Mouse (Mus musculus) frontal cortex, postnatal 36 days (tissue): ENCODE data around the gene Soat2.

Source experiments
- DNase-seq, 2 experiments: peaks; one replicate each; pipeline ENCODE4 v3.0.0; 2022; ENCODE audit warnings: low spot score in 2 of 2

The Soat2 gene

DNA sequence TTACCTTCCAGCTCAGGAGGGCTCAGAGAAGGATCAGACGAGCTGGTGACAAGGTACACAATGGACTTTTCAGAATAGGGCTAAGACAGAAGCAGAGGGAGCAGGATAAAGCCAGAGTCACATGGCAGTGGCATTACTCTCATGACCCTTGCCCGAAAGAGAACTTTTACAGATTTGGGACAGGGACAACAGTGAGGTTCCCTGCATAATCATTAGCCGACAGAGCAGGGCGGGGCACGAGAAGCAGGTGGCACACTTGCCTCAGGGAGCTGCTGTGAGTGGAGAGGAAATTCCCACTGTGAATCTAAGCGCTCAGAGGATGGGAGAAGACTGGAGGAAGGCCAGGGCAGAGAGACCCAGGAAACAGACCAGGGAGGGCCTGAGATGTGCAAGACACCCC lies 38.6 kb downstream of the Soat2 start:
- DNase-seq = no peak

DNA sequence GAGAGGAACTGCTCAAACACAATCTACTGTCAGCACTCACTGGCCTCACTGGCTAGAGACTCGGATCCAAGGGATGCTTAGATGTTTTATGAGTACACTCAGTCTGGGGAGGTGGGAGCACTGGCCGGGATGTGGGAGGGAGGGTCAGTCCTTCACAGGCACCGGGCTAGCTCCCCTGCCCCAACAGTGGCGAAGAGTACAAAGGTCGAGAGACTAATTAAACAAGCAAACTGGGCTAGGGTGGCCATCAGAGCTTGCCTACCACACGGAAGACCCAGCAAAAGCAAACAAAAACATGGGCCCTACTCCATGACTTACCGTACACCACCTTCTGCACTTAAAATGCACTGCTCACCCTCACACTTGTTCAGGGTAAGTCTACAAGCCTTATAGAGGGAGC lies 41.4 kb downstream of the Soat2 start:
- DNase-seq = no peak

DNA sequence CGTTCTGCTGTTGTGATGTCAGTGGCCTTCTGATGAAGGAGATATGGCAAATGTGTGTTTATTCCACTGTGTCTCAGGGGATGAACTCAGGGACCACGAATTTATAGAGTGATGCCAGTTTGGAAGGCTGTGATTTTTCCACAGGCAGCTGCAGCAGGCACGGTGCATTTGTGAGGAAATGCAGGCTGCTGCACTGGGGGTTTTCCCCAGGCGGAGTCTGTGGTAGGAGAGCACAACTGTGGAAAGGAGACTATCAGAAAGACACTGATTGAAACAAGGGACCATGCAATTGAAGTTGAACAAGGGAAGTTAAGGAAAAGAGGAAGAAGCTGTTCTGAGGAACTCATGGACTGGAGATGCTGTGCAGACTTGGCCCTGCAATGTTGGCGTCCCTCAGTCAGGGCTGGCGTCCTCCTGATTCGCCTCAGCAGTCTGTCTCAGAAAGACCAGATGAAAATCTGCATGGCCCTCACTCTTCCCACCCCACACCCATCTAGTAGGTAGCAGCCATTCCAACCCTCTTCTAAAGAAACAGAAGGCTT lies 42.0 kb downstream of the Soat2 start:
- no peak for DNase-seq

DNA sequence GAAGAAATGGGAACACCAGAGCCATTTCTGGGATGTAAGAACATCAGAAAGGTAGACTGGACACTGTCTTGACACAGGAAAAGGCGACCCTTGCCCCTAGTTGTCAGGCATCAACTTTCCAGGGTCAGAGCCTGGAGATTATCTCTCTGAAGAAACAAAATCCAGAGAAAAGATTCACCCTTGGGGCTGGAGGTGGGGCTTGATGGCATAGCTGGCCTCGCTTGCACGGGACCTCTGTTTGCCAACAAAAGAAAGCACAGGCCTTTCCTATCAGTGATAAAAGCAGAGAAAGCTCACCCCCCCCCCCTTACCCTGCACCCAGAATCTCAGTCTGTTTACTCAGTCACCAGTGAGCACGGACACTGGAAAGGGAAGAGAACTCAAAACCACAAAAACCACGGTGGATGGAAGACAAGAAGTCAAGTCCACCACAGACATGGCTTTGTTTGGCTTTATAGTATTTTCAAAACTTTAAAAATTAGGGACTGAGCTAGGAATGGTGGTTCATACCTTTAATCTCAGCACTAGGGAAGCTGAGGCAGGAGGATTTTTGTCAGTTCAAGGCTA lies 42.6 kb downstream of the Soat2 start:
- no peak for DNase-seq

DNA sequence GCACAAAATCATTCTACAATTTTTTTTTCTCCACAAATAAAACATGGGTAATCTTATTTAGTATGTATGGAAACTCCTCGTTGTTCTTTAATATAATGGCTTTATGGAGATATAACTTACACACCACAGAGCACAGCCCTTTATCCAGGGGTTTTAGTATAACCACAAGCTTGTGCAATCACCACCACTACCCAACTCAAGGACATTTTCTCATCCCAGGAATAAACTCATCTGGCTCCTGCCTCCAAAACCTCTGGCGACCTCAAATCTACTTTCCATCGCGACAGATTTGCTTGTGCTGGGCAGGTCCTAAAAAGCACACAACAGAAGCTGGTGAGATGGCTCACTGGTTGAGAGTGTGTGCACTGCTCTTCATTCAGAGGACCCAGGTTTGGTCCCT lies 43.3 kb downstream of the Soat2 start:
- DNase-seq = no peak

DNA sequence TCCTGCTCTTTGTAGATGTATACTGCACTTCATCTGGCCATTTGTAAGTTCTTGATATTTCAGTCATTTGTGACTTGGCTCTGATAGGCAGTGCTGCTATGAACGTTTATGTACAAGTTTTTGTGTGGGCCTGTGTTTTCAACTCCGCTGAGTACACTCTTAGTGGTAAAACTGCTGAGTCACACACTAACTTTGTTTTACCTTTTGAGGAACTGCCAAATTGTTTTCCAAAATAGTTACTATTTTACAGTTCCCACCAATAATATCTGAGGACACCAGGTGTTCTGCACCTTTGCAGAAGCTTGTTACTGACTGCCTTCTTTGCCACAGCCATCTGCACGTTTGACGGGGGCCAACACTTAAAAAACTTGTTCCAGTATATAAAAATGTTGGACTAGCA lies 44.1 kb downstream of the Soat2 start:
- DNase-seq = no peak

DNA sequence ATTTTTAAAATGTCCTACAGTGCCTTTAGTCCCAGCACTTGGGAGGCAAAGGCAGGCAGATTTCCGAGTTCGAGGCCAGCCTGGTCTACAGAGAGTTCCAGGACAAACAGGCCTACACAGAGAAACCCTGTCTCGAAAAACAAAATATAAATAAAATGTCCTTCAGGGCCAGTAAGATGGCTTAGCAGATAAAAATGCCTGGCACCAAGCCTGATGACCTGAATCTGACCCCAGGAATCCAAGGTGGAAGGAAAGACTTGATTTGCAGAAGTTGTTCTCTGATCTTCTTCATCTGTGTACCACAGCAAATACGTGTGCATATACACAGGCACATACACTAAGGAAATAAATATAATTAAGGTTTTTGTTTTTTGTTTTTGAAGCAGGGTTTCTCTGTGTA lies 45.0 kb downstream of the Soat2 start:
- no peak for DNase-seq

DNA sequence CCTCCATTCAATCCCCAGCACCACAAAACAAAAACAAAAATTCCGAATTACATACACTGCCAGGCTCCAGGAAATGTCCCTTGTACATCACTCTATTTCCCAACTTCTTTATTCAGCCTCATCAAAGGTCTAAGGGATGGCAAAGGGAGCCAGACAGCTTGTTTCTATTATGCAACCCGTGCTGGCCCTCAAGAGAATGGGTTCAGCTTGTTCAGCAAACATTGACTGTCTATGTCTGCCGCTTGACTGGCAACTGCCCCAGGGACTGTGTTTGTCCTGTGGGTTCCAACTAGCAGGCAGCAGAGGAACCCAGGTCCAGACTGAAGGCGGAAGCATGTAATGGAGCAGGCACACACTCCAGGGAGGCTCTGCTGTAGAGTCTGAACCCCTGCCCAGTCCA lies 48.5 kb downstream of the Soat2 start:
- no peak for DNase-seq

DNA sequence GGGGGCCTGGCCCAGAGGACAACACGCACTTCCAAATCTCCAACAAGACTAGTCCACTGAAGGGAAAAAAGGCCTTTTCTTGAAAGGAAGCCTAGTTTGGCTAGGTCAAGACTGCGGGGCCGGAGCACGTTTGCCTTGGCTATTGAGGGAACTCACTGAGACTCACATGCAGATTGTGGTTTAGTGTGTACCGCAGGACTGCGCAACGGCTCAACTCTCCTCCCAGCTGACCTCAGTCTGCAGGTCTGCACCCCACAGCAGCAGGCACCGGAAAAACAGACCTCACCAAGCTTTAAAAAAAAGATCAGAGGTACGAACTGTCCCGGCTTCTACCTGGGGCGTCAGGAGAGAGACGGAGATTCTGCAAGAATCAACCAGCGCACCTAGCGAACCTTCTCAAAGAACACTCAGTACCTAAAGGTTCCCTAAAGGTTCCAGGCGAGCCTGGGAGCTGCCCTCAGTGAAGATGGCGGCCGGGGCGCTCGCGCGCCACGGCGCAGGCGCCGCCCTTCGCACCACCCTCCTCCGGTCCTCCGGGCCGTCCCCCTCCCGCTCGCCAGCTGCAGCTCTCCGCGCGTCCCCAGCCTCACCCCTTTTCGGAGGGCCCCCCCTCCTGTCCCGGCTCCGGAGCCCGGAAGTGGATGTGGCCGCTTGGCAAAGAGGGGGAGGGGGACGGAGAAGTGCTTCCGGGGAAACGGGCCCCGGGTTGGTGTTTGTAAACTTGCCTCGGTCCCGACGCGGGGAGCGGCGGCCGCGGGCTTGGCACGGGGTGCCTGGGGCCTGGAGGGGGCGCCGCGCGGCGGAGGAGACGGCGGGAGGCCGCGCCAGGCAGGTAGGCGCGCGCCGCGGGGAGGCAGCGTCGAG lies 52.9 kb downstream of the Soat2 start, which contains the start of gene Zfp740:
Gene Zfp740, plus strand, starts transcription at position 279 of the 864 bp plus-strand sequence.
- DNase-seq = peak; percentile 91 to 93

DNA sequence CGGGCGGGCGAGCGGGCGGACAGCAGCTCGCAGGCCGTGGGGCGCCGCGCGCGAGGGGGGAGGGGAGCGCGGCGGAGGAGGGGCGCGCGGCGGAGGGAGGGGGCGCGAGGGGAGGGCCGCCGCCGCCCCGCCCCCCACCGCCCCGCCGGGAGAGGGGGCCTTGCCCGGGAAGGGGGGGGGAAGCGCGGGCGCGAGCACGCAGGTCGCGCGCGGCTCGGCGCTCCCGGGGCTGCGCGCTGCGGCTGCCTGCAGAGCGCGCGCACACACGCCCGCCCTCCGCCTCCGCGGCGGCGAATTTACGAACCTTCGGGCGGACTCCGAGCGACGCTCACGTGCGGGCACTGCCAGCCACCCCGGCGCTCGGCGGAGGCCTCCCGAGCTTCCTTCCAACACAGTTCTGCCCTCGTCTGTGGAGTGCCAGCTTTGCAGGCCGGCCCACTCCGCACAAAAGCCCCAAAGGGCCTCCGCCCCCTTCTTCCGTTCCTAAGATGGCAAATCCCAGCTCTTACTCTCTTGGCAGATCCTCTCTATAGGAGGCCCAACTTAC lies 53.6 kb downstream of the Soat2 start:
- DNase-seq = peak; percentile 68 to 71

DNA sequence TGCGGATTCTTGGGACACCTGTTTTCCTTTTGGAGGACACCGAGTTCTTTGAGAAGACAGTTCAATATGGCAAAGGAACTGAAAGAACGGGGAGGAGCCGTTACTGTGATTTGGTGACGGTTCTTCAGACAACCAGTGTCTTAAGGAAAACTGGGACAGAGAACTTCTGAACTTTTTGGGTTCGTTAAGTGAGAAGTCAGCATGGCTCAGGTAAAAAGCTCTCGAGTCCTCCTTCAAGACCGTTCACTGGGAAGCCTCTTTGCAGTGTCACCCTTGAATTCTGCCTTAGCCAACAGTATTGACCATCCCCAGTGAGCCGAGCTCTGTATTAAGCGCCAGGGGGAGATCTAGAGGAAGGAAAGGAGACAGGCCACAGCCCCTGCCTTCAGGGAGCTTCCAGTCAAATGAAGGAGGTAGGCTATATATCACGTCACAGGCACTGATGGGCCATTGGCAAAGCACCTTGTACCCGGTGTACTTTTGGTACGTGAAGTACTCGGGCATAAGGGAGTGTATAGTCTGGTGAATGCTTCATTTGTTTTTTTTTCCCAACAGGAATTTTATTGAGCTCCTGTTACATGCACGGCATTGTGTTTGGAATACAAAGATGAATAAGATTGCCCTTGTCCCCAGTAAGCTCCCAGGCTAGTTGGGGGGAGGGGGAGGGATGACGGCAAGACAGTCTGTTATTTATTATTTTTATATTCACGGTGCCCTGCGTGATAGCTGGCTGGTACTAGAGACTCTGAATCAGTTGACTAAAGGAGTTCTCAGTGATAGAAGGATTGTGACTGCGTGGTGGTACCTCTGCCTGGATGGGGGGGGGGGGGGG lies 54.6 kb downstream of the Soat2 start, which contains the start of gene Csad:
Gene Csad, minus strand, starts transcription at position 51 of the 832 bp plus-strand sequence.
- no peak for DNase-seq

DNA sequence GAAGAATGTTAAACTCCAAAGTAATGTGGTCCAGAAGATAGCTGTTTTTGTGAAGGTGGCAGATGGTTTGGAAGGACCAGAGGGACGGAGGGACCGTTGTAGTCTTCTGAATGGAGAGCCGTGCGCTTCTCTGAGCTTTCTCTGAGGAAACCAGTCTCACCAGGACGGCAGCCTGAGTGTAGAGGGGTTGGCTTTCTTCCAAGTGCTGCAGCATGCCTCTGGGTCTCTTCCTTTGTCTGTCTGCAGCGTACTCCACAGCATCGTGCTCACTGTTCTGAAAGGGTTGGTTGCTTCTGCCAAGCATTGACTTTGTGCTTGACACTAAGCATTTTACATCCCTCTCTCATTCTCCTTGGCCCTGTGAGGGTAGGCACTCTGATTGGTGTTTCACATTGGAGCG lies 55.5 kb downstream of the Soat2 start:
- peak in 1 of 2 experiments; percentile 44 for DNase-seq

DNA sequence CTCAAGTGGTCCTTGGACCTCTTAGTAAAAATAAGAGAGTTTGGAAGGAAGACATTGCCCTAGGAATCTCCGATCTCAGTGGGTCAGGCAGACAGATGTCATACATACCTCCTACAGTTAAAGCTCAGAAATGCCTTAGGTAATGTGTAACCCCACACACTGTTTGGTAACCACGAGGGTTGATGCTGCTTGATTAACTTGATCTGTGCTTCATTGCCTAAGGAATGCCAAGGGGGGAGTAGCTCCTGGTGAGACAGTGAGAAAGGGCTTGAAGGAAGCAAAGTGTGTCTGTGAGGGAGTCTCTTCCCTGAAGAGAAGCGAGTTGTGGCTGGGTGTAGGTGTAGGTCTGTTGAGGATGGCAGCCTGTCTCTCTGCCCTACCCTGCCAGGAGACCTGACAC lies 57.0 kb downstream of the Soat2 start:
- no peak for DNase-seq

DNA sequence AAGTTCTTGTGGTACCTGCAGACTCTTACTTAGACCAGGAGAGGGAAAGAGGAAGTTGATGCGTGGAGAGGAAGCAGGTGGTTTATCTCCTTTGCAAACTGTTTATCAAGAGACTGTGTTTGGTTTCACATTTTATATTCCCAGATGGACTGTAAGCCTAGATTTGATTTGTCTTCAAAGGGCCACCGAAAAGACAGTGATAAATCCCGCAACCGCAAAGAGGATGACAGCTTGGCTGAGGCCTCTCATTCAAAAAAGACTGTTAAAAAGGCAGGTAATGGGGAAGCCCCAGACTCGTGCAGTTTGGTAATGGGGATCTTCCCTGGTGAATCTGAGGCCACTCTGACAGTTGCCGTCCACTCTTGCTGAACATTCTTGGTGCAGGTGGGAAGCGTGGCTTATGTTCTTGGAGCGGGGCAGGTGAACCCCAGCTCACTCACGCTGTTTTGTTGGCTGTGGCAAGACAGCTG lies 57.8 kb downstream of the Soat2 start:
- no peak for DNase-seq

DNA sequence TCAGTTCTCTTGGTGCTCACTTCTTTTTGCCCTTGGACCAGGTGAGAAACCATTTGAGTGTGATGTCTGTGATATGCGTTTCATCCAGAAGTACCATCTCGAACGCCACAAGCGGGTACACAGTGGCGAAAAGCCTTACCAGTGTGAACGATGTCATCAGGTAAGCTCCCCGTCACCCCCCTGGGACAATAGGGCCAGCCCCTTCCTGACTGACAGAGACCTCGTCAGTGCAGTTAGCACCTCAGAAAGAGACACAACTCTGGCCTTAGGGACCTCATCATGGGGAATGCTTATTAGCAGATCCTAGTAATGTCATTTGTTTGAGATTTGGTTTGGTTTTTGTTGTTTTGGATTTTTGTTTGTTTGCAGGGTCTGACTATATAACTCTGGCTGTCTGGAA lies 58.8 kb downstream of the Soat2 start:
- DNase-seq = no peak

DNA sequence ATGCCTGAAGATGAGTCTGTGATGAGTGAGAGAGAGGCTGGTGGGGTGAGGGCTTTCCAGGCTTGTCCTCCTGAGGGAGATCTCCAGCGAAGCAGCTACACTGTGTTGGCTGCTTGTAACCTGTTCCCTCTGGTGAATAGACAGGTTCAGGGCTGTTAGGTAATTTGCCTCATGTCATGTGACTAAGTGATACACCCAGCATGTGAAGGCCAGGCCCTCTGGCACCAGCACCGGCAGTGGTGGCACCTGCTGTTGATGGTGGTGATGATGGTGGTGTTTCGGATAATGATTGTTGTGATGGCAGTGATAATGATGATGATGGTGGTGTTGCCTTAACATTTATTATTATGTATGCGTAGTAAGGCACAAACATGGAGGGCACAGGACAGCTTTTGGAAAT lies 60.5 kb downstream of the Soat2 start:
- no peak for DNase-seq

DNA sequence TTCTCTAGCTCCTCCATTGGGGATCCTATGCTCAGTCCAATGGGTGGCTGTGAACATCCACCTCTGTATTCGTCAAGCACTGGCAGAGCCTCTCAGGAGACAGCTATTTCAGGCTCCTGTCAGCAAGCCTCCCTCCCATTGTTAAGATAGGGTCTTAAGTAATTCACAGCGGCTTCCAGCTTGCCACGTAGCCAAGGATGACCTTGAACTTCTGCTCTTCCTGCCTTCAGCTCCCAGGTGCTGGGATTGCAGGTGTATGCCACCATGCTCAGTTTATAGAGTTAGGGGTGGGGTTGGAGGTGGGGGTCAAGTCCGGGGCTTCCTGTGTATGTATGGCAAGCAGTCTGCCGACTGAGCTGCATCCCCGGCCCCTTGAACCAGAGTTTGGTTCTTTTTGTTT lies 61.6 kb downstream of the Soat2 start:
- DNase-seq = no peak
